Mouse (Mus musculus) B cell, adult 67 days (primary cell): Measurements from ENCODE around the gene Nprl2. TPM values are rescaled to one million over a fixed set of nuclear protein-coding genes. Genes with fewer than 3 reads are reported as not detected.

Experiments used
- total RNA-seq, 2 experiments: library from RNA; stranded (reverse); gene quantifications; 4 replicates each; pipeline ENCODE4 v1.2.4; 2023

Gene Nprl2
- total RNA-seq: 10 to 100 TPM; 31.8 to 32.7 TPM

GRCm38 (mm10) chr9:107541474-107542351 lies at the start of gene Nprl2, which contains the start of gene Cyb561d2:
Gene Nprl2 (plus strand): TSS chr9:107542226.
Gene Cyb561d2 (minus strand): TSS chr9:107542193.

DNA sequence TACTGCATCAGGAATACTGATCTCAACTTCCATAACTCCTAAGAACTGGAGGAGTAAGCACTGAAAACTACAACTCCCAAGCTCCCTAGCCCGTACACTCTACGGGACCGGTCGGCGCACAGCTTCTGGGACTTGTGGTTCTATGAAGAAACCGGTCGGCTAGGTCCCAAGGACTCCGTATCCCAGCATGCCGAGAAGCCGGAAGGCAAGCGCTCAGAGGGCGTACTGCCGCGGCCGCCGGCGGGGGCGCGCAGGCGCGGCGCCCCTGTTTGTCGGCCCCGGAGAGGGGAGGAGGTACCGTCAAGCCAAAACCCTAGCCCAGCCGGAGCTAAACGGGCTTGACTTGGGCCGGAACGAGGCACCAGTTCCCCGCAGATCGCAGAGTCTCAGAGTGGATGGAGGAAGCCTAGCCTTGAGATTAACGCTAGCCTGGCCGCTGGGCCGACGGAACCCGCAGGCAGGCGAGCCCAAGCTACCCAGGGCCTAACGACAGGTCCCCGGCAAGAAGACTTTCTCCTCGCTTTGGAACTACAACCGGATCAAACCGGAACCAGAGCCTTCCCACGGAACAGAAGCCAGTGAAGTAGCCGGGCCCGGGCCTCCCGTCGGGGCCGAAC lies 8.1 kb upstream of the Nprl2 start, which contains the start of gene Tmem115:
Gene Tmem115 (plus strand): TSS at position 155 of the 617 bp plus-strand sequence.

DNA sequence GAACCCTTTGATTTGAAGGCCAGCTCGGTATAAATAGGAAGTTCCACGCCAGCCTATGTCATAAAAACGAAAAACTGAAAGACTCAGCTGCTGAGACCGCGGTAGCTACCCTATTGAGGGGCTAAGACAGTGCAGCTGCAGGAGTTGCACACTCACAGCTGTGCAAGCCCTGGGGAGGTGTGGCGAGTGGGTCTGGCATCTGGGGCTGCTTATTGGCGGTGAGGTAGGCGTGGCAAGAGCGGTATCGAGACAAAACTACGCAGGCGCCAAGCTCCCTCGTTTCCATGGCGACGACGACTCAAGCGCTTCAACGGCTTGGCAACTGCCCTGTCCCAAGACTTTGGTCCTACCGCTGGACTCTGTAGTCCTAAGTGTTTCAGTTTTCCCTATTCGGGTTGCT lies 5.0 kb downstream of the Nprl2 start, which contains the start of gene Zmynd10:
Gene Zmynd10 (plus strand): TSS at position 273 of the 400 bp plus-strand sequence.

DNA sequence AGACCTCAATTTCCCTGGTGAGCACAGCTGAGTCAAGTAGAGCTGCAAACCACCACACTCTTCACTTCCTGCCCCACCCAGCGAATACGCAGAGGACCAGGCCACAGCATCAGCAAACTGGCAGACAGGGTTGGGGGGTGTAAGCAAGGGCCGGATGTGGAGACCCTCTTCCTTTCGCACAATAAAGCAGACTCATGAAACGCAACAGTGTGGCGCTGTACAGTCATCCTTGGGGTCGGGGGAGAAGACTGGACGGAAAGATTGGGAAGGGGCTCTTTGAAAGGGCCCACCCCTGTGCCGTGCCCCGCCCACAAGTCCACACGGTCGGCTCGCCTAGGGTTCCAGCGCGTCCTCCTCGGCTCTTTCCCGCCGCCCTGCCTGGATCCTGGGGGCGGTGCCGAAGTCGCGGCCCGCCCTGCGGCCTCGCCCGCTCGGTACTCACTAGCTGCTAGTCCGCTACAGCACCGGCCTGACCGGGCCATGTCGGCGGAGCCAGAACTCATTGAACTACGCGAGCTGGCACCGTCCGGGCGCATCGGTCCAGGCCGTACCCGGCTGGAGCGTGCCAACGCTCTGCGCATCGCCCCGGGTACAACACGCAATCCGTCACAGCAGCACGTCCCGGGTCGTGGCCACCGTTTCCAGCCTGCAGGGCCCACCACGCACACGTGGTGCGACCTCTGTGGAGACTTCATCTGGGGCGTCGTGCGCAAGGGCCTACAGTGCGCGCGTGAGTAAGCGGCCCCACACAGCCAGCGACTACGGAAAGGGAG lies 9.3 kb downstream of the Nprl2 start, which contains the start of gene Rassf1:
Gene Rassf1 (plus strand): TSS at position 439 of the 773 bp plus-strand sequence.

DNA sequence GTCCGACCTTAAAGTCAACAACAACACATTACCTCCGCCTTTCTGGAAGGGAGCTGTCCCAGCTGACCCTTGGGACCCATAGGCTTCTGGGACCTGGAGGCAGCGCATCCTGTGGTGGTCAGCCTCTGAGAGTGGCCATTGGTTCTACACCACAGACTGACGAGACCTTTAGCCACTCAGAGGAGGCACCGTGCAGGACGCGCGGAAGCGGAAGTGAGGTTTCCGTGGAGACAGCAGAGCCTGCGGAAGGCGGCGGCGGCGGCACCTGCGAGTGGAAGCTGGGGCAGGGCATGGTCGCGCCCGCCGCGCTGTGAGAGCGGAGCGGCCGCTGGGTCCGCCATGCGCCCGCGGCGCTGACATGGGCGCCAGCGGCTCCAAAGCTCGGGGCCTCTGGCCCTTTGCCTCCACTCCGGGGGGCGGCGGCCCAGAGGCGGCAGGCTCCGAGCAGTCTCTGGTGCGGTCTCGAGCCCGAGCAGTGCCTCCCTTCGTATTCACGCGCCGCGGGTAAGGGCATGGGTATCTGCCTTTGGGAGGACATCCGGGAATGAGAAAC lies 21.1 kb downstream of the Nprl2 start, which contains the start of gene Tusc2:
Gene Tusc2 (plus strand): TSS at position 227 of the 553 bp plus-strand sequence.

GRCm38 (mm10) chr9:107567702-107568319 lies 25.8 kb downstream of the Nprl2 start, which contains the start of gene Hyal2:
Gene Hyal2 (plus strand): TSS chr9:107567945.

GRCm38 (mm10) chr9:107576357-107577107 lies 34.5 kb downstream of the Nprl2 start, which contains the start of gene Hyal1:
Gene Hyal1 (plus strand): TSS chr9:107576927.

DNA sequence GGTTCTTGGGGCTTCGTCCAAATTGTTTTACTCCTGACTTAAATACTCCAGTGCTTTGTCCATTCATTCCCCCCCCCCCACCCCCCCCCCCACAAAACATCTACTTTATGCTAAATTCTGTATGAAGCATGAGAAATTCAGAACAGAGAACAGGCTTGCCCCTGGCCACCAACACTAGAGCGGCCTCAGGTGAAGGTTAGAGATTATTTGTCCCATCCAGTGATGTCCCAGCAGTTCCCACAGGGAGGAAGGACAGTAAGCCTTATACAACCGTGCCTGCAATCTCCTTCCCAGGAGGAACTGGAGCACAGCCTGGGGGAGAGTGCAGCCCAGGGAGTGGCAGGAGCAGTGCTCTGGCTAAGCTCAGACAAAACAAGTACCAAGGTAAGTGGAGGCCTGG lies 36.6 kb downstream of the Nprl2 start, which contains the start of gene Naa80:
Gene Naa80 (plus strand): TSS at position 301 of the 400 bp plus-strand sequence.

GRCm38 (mm10) chr9:107580501-107581317 lies 38.7 kb downstream of the Nprl2 start, which contains the start of gene Hyal3:
Gene Hyal3 (plus strand): TSS chr9:107580818.

DNA sequence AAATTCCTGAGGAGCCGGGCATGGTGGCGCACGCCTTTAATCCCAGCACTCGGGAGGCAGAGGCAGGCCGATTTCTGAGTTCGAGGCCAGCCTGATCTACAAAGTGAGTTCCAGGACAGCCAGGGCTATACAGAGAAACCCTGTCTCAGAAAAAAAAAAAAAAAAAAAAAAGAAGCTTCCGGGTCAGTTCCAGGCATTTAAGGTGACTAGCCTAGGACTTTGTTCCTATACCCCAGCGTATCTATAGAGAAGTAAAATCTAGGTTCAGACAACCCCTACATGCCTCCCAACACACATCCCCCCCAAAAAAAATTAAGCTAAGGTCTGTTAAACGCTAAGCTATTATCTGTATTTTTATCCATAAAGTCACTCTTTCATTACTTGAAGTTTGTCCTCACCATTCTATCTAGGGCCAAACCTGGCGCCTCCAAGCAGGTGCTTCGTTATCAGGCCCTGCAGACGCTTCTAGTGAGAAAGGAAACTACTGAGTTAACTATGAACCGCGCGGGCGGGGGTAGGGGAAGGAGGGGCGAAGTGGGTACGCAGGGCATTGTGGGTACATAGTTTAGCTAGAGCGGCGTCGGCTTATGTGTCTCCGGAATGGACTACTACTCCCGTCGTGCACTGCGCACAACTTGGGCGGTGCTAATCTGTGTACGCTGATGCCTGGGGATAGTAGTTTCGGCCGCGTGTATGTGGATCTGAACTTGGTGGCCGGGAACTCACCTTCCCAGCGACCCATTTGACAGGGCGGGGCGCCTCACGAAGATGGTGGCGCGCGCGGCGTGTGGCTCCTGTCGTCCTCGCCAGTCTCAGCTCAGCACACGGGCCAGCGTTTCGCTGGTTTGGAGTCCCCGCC lies 45.2 kb downstream of the Nprl2 start, which contains the start of gene Ifrd2:
Gene Ifrd2 (plus strand): TSS at position 669 of the 859 bp plus-strand sequence.

Other genes with a start within 250 kb of the Nprl2 start
- gene Cish, start 246.2 kb upstream of the Nprl2 start, total RNA-seq: under 1 TPM; 0.62 to 0.81 TPM
- 10 to 100 TPM; 16.3 to 17.7 TPM for gene Hemk1, start 203.9 kb upstream of the Nprl2 start, total RNA-seq
- 1 to 10 TPM in 1 of 2 experiments, under 1 TPM in 1; 0.42 to 1.3 TPM for gene 6430571L13Rik, start 201.6 kb upstream of the Nprl2 start, total RNA-seq
- 1 to 10 TPM in 1 of 2 experiments, under 1 TPM in 1; 0.74 to 1.8 TPM for gene Cacna2d2, start 142.6 kb upstream of the Nprl2 start, total RNA-seq
- gene Tmem115, start 8.3 kb upstream of the Nprl2 start, total RNA-seq: 10 to 100 TPM; 28.2 to 28.8 TPM
- gene Cyb561d2, start within 50 bp of the Nprl2 start, total RNA-seq: 10 to 100 TPM; 20.0 to 20.6 TPM
- gene Zmynd10, start 5.1 kb downstream of the Nprl2 start, total RNA-seq: 1 to 10 TPM in 1 of 2 experiments, not detected in 1; 1.5 TPM
- gene Rassf1, start 9.3 kb downstream of the Nprl2 start, total RNA-seq: 10 to 100 TPM; 74.6 to 79.8 TPM
- 10 to 100 TPM; 23.8 to 24.1 TPM for gene Tusc2, start 21.0 kb downstream of the Nprl2 start, total RNA-seq
- 1 to 10 TPM; 3.6 to 5.8 TPM for gene Hyal2, start 25.7 kb downstream of the Nprl2 start, total RNA-seq
- 1 to 10 TPM; 5.0 TPM for gene Hyal1, start 34.7 kb downstream of the Nprl2 start, total RNA-seq
- gene Naa80, start 36.7 kb downstream of the Nprl2 start, total RNA-seq: 10 to 100 TPM; 14.2 to 14.4 TPM
- 1 to 10 TPM; 1.3 to 1.8 TPM for gene Hyal3, start 38.6 kb downstream of the Nprl2 start, total RNA-seq
- gene Ifrd2, start 45.4 kb downstream of the Nprl2 start, total RNA-seq: 10 to 100 TPM; 31.0 to 32.4 TPM
- gene Sema3b, start 67.0 kb downstream of the Nprl2 start, total RNA-seq: 1 to 10 TPM in 1 of 2 experiments, under 1 TPM in 1; 0.64 to 2.4 TPM
- gene Gnai2, start 93.1 kb downstream of the Nprl2 start, total RNA-seq: 100 to 1,000 TPM; 627 to 649 TPM
- gene Slc38a3, start 127.3 kb downstream of the Nprl2 start, total RNA-seq: not detected
- gene Gnat1, start 137.5 kb downstream of the Nprl2 start, total RNA-seq: 1 to 10 TPM in 1 of 2 experiments, not detected in 1; 1.6 TPM
- gene Sema3f, start 168.2 kb downstream of the Nprl2 start, total RNA-seq: not detected
- gene Rbm5, start 228.8 kb downstream of the Nprl2 start, total RNA-seq: 100 to 1,000 TPM; 397 to 424 TPM